Mouse (Mus musculus) telencephalon, adult 2 months (tissue): ENCODE measurements at regions not wholly inside any gene's neighbourhood (a gene's known extent, or its start where the extent isn't known, plus 50 kb on each side); places are given as distances from the start of the nearest gene placed in this dataset.
A peak's percentile ranks its signal among the peaks of the same experiment; 100 is the strongest.

Experiments used
- DNase-seq: peaks from one replicate; pipeline ENCODE4 v3.0.0-alpha.2; 2011; ENCODE audit warnings: low read depth, low spot score

DNA sequence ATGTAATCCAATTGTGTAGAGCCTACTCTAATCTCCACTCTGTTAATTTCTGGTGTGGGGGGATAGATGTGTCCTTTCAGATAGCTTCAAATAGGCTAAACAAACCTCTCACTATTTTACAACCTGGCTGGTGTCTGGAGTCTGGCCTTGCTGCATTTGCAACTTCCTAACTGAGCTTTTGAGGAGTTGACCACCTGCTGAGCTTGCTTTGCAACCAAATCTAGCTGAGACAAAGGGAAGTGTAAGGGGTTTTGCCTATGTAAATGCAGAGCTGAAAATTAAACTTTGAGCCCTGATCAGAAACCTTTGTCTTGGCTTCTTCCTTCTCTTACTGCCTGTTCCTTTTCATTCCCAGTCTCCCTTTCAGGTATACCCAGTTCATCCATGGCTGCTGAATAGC, 404.3 kb downstream of the Cetn3 start:
- DNase-seq: no peak

DNA sequence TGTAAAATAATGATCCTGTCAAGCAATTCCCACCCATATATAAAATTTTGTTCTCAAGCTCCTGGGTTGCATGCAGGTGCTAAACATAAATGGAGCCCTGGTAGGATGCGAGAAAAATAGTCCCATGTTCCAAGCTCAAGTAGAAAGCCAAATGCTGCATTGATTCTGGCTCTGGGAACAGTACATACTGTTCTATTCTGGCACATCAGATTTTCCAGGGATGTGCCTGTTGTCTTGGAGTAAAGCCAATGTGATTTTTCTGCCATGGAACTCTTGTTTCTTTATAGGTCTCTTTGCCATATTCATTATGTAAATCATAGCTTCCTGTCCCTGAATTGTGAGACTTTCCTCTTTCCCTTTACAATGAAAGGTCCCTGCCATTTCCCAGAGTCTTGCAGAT, 417.9 kb downstream of the Cetn3 start:
- peak; percentile 39 for DNase-seq

DNA sequence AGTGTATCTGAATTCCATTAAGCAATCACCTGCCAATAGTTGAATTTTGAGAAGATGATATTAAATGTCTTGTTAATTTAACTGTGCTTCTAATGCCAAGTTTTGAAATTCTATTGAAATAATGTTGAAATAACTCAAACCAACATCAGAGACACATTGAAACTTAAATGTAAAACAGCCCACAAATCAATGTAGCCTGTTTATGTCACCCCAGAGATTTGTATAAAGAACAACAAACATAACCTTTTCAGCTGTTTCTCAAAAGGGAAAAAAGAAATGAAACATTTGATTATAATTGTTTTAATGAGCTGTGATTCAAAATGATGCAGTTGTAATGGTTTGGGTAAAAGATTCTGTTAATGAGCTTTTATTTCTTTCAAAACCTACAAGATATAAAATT, 442.6 kb downstream of the Cetn3 start:
- DNase-seq: no peak

DNA sequence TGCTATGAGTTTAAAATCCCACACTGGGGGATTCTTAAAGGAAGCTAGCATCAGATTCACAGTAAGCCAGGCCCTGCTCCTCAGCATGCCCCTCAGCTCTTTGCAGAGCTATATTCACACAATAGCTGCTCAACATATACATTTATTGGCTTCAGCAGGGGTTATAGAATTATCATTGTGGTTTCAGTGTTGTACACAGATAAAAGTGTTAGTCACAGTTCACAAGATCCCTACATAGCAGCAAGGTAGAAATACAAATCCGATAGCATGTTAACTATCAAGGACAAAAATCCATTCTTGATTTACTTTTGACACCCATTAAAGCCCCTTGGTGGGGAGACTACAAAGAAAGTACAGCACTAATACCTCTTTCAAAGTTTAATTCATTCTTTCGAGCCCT, 451.0 kb downstream of the Cetn3 start:
- DNase-seq: no peak

DNA sequence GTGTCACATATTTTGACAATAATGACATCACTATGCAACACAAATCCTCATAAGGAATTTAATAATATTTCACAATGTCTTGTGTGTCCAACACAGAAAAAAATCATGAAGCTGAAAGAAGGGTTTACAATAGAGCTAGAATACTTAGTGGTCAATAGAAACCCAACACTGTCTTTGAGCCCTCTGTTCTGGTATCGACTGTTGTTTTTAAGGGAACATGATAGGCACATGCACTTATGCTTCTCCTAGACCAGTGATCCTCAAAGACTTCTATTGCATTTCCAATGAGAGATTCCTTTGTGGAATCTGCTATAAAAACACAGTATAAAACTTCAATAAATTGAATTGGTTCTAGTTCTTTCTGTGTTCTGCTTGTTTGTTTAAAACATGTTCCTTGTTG, 463.4 kb downstream of the Cetn3 start:
- no peak for DNase-seq

DNA sequence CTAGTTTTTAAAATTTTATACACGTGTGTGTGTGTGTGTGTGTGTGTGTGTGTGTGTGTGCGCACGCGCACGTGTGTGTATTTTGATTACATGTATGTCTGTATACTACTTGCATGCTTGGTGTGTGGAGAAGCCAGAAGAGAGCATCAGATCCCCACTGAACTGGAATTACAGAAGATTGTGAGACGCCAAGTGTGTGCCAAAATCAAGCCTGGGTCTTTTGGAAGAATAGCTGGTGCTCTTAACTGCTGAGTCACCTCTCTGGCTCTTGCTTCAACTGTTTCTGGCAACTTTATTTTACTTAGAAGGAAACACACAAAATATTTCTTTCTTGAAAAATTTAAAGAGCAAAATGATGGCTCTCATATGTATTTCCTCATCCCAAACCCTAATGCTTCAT, 467.5 kb downstream of the Cetn3 start:
- no peak for DNase-seq

DNA sequence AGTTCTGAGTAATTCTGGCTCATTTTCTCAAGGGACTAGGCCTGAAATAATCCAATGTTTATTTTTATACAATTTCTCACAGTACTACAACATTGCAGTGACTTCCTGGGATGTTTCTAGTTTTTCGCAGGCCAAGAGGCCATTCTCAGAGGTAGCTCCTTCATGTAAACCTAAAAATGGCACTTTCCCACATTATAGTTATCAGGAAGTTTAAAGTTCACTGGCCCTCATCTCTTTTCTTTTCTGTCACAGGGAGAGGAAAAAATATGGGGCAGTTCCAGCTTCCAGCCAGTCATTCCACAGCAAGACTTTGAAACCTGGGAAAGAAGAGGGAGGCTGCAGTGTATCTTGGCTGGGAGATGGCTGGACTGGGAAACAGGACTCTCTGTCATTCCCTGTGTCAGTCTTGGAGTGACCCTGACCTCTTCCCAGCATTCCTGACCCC, 475.6 kb downstream of the Cetn3 start:
- no peak for DNase-seq

DNA sequence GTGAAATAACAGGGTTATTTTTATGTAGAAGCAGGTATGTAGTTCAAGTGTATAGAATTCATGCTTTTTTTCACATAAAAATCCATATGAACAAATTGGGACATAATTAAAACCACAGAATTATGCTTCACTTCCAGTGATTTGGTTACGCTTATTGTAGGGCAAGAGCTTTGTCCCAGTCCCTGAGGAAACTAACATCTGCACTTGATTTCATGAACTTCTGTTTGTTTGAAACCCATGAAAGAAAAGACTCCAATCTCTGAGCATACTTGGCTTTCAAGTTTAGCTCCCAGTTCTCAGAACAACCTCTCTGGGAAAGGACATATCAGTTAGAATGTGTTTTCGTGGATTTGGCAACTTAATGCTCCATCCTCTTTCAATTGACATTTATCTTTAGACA, 481.4 kb downstream of the Cetn3 start:
- no peak for DNase-seq

DNA sequence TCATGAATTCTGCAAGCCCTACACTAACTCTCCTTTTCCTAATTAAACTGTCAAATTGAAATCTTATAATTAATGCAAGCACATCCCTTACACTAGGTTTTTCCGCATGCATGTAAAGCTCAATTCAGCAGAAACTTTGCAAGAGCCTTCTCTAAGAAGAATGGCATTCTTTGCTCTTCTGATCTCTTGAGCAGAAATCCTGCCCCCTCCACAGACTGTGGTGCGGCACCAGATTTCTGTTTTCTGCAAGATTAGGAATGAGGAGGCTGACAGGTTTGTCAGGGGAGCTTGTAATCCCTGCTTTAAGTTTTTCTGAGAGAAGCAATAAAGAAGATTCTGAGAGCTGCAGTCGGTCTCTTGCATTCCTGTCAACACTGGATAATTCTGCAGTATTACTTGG, 482.3 kb downstream of the Cetn3 start:
- peak; percentile 6 for DNase-seq

DNA sequence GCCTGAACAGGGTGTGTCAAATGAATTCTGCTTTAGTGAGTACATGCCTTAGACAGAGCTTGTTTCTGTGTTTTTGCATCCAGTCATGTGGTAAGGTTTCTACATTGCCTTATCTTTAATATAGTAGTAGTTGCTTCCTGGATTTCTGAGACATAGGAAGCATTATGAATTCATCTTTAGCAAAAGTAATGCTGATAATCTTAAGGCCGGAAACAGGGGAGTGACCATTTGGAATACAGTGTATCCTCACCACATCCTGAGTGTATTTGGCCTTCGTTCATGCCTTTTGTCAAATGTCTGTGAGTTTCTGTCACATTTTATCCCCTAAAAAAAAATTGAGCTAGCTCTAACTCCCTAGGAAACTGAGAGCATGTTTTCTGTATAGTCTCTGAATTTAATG, 482.9 kb downstream of the Cetn3 start:
- no peak for DNase-seq

DNA sequence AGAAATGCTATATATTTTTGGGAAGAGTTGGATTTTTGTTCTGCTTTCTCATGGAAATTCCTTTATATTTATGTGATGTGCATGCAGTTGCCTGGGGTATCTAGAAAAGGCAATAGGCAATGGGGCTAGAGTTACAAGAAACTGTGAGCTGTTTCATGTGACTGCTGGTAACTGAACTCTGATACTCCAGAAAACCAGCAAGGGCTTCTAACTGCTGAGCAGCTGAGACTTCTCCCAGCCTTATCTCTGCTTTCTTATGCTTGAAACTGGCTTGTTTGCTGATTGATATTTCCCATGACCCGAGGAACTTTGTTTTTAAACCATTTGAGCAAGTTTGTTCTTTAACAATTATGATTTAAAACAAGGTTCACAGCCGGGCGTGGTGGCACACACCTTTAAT, 491.9 kb downstream of the Cetn3 start:
- DNase-seq: no peak

DNA sequence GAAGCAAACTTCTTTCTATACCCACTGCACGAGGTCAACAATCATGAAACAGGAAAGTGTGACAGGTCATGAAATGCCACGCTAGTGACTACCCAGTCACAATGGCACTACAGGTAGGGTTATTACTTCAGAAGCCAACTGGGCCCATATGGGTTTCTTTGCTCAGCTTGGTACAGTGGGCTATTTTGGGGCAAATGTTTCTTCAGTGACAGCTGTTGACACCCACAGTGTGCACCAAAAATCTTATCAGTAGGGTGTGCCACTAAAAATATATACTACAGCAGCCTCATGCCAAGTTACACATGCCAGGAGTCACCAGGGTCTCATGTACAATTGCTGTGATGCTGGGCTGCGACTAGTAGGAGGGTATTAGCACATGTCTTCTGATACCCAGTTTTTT, 493.1 kb downstream of the Cetn3 start:
- no peak for DNase-seq

DNA sequence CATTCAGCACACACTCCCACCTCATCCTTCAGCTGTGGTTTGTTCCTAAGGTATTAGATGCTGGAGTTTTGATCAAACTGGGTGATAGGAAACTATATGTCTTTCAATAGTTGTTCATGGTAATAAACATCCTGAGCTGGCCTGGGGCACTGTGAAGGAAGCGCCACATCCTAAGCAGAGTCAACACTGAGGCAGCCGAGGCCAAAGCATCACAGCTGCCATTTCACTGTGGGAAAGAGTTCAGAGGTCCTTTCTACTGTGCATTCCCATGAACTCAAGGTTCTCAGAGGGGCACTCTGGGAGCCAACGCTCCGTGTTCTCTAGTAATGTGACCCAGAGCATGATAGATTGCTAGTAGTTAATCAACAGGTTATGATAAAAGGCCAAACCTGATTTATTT, 497.9 kb downstream of the Cetn3 start:
- DNase-seq: no peak

DNA sequence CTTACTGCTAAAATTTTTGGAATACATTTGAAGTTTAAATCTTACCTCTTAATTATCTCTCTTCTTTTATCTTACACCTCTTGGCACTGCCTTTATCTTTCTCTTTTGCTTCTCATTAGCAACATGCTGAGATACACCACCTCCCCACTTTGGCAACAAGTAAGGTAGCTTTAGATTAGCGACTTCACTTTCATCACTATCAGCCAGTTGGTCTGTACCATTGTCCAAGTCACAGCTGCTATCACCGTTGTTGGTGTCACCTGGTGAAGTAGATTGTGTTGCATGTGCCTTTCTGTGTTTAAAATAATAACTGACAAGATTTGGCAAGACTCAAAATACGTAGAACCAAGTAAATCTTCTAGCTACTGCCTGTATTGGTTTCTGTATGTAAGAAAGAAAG, 513.0 kb downstream of the Cetn3 start:
- DNase-seq: no peak

DNA sequence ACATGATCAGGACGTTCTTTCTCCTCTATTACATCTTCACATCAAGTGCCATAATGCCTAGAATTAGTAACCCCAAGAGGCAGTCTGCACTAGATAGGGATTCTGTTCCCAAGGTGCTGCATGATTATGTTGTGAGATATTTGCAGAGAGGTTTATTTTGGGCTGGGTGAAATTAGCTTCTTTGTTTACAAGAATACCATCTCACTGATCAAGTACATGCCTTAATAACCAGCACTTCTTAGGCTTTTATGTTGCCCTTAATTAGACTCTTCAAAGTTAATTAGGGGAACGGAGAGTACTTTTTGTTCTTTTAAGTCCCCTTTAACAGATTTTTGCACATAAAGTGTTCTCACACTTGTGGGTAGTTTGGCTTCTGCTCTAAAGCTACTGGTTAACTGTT, 521.4 kb downstream of the Cetn3 start:
- DNase-seq: no peak

DNA sequence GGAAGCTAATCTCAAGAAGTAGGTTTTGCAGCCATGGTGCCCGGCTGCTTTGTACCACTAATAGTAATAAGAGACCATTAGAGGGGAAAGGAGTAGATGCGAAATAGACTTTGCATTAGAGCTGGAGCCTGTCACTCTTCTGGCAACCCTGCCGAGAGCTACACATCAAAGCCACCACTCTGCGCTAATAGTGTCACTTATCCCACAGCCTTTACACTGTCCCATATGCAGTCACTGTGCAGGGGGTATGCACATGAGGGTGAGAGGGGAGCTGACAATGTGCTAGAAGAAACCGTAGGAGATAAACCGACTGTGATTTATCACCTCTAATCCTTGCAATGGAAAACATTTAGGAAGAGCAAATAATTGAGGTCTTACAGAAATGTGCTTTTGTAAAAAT, 522.2 kb downstream of the Cetn3 start:
- no peak for DNase-seq

DNA sequence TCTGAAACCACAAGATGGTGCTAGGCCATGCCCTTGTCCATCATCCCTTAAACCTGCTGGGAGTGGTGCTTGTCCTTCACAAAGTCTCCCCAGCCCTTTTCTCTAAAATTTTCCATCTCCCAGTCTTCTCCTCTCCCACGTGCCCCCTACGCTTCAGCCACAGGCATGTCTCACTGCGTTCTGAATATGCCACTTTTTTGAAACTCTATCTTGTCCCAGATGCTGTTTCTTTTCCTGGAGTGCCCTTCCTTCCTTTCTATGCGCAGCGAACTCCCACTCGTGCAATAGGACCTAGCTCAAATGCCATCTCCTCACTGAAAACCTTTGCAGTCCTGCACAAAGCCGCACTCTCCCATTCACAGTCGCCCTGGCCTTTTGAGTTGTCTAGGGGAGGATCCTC, 525.5 kb downstream of the Cetn3 start:
- DNase-seq: peak; percentile 82

DNA sequence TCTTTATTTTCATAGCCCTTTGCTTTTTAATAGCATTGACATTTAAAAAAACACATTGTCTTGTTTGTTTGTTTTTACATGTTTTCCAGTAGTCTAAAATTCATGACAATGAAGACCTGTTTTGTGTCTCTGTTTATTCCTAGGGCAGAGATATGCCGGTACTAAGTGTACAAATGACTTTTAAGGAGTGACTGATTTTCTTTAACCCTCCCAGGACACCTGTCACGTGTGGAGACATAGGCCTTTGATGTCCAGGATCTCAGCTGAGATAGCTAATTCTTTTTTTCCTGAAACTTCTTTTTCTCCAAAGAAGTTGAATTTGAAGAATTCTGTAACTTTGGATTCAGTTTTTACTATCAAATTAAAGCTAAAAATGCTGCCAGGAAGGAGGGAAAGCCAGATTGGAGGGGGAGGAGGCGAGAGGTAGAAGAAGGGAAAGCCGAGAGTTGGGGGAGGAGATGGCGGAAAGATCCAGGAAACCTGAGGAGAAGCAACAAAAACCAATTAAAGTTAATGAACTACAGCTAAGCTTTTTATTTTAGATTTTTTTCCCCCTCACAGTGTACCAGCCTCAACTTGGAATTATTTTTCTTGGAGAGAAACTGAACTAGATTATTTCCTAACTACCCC, 533.8 kb downstream of the Cetn3 start:
- peak; percentile 86 for DNase-seq

DNA sequence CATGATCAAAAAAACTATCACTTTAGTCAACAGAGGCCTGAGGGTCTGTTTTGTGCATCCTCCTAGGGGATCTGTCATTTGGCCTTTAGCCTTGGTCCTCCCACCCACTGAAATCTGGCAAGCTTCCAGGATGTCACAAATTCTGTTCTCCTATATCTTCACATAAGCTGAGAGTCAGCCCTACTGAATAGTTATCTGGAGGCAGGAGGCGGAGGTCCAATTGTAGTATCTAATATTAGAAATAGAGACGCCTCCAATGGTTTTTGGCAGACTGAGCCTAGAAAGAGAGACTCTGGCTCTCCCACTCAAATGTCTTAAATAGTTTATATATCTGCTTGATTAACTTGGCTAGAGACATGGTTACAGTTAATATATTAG, 534.3 kb downstream of the Cetn3 start:
- DNase-seq: peak; percentile 58

DNA sequence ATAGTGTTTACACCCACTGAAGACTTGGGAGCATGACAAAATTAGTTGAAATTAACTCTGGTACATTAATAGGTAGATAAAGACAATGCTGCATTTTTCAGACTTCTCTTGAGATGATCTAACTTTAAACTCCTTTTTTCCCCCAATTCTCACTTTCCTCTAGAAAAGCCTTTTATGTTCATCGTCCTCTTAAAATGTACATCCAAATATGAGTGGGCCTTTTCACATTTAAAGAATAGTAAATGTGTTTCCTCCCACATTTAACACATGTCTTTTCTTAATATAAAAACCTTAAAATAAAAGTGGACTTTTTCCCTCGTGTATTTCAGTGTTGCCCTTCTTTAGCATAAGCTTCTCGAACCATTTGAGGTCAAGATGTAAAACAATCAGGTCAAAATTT, 535.5 kb downstream of the Cetn3 start:
- DNase-seq: peak; percentile 60

DNA sequence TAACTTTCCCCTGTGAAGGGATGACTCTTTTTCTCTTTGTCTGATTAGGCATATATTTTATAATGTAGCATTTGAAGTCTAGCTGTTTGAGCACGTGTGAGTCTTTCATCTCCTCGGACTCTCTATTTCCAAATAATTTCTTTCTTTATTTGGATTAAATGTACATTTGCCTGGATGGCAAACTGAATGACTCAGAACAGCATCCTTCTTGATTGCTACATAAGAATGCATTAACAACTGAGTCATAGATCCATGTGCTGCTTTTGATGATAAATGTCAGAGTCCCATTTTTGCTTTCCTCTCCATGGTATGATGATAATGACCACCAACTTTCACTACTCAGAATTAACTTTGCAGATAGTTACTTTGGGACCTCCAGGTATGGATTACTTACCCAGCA, 571.5 kb downstream of the Cetn3 start:
- DNase-seq: no peak

DNA sequence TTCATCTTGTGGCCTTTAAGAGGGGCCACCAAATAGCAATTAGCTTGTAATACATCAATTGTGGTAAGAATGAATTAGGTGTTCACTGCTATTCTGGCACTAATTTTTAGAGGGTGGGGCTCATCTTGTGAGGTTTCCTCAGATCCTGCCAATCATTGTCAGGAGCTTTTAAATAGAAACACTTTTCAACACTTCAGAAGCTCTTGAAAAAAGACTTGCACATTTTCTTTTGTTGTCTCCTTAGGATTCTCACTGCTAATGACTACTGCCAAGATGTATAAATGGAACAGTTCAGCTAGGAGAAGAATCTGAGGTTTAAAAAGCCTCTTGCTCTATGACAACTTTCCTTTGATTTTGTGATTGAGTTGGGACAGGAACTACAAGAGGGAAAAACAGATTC, 572.4 kb downstream of the Cetn3 start:
- peak; percentile 28 for DNase-seq

DNA sequence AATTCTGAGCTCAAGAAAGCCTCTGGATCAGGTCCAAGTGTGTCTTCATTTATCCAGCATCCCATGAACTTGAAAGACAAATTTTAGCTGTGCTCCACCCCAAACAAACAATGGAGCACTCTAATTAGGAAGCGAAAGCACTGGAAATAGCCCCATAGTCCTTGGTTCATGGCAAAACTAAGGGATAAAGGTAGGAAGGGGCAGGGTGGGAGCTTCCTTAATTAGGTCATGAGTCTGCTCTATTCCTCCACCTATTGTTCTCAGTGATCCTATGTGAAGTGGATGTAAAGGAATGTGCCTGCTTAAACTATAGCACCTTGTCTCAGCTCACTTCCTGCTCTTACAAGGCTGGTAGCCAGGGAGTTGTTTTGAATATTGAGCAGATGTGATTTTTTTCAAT, 576.6 kb downstream of the Cetn3 start:
- no peak for DNase-seq

DNA sequence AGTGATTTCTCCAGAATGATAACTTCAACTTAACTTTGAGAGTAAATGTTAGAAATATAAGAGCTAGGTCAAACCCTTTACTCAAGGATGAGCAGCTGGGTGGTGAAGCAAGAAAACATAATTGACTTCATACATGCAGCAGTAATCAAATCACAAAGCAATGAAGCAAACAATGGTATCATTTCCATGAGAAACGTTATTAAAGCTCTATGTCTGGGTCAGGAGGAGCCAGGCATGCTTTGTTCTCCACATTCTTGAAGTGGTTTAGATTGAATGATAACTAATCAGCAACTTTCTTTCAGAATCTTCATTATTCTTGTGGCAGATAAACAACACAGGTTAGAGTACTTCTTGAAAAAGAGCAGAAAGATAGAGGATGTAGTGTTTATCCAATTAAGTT, 577.8 kb downstream of the Cetn3 start:
- DNase-seq: no peak
